Mouse (Mus musculus) thymus, postnatal 10 days (tissue): ENCODE data around the gene Metap1d.

Experiments
- DNase-seq, 2 experiments: peaks; one replicate each; pipeline ENCODE4 v3.0.0; 2021; ENCODE audit warnings: low spot score in 2 of 2

Metap1d gene

GRCm38 (mm10) chr2:71527323-71528013 is 74.4 kb downstream of the Metap1d start:
- no peak for DNase-seq

- no peak for DNase-seq
Observed at GRCm38 (mm10) chr2:71528014-71528713, 75.1 kb downstream of the Metap1d start, which contains the start of gene Dlx1. Dlx1 (plus strand) TSS chr2:71528113.

- DNase-seq = no peak
Observed at GRCm38 (mm10) chr2:71528714-71529510, 75.8 kb downstream of the Metap1d start.

- peak; percentile 51 to 59 for DNase-seq
Observed at GRCm38 (mm10) chr2:71529511-71530351, 76.7 kb downstream of the Metap1d start.

- no peak for DNase-seq
Observed at GRCm38 (mm10) chr2:71530391-71531123, 77.5 kb downstream of the Metap1d start.

GRCm38 (mm10) chr2:71531124-71531590 is 78.1 kb downstream of the Metap1d start:
- no peak for DNase-seq

- DNase-seq = no peak
Observed at GRCm38 (mm10) chr2:71531990-71532970, 79.2 kb downstream of the Metap1d start.

GRCm38 (mm10) chr2:71533094-71533493 is 80.0 kb downstream of the Metap1d start:
- no peak for DNase-seq

- DNase-seq = no peak
Observed at GRCm38 (mm10) chr2:71534242-71535052, 81.4 kb downstream of the Metap1d start.

GRCm38 (mm10) chr2:71540611-71541417 is 87.7 kb downstream of the Metap1d start:
- no peak for DNase-seq

- no peak for DNase-seq
Observed at GRCm38 (mm10) chr2:71541418-71542226, 88.5 kb downstream of the Metap1d start.

- no peak for DNase-seq
Observed at GRCm38 (mm10) chr2:71542227-71542815, 89.2 kb downstream of the Metap1d start.

- DNase-seq = no peak
Observed at GRCm38 (mm10) chr2:71542816-71543301, 89.8 kb downstream of the Metap1d start.

GRCm38 (mm10) chr2:71543531-71543930 is 90.5 kb downstream of the Metap1d start:
- DNase-seq = no peak

- DNase-seq = no peak
Observed at GRCm38 (mm10) chr2:71543948-71544347, 90.9 kb downstream of the Metap1d start.
